In the genomic region with DNA sequence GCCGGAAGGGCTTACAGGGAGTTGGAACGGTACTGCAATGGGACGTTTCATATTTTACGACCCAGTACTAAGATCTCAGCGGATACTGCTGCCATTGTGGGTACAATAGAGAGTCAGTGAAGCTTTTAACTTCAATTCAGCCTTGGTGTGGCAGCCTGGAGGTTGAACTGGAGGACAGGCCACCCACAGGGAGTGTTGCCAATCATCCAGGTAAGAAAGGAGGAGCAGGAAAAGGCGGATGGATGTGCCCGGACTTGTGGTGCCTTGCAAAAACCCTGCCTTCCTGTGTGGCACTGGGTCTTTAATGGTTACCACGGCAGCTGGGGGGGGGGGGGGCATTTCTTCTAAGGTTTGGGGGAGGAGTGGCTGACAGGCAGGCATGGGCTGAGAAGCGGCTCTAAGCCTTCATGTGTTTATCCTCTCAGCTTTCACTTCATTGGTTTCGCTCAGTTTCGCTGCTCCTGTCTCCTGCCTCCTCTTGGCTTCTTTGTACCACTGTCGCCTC, we compare ENCODE assay signal across 13 mouse cellular contexts. TPM values are rescaled to one million over a fixed set of nuclear protein-coding genes. Genes with fewer than 3 reads are reported as not detected.
DNase-seq lines count a peak whose midpoint lies in the region; ATAC-seq lines count a peak whose summit lies in the region.
"Had no signal": no experiment of that assay in that cellular context is flagged by ENCODE, and none has a peak within 500 bp of the region (broad histone marks: within the 10 kb centered on the region; RNA-seq: fewer than 3 reads in every experiment).

No protein-coding gene starts in this region.

- no peak overlapping the region for H3K27ac ChIP-seq in heart, embryonic 10.5 days
- H3K27ac ChIP-seq in midbrain, embryonic 16.5 days (ENCODE audit: low read length): no peak overlapping the region
- H3K27ac ChIP-seq: stomach, embryonic 15.5 days had no signal

- peak; percentile 66; the same call in 1 of the 2 replicates for ATAC-seq in midbrain, embryonic 16.5 days

- peak overlapping the region; percentile 7; the same call in 1 of the 2 replicates for H3K4me2 ChIP-seq in midbrain, embryonic 16.5 days (ENCODE audit: low read length)
- H3K4me2 ChIP-seq: stomach, embryonic 15.5 days had no signal

- intact Hi-C loops in left cerebral cortex, postnatal 4 days (cut with DNase I): no loop called here

- H3K27me3 ChIP-seq in heart, embryonic 10.5 days (ENCODE audit: insufficient read depth, poor library complexity, severe bottlenecking): no peaks in the 10 kb centered on the region
- peaks cover 2% of the 10 kb centered on the region; the same call in 1 of the 2 replicates for H3K27me3 ChIP-seq in midbrain, embryonic 16.5 days (ENCODE audit: control insufficient read depth, insufficient read depth, low read depth, low read length)
- H3K27me3 ChIP-seq: stomach, embryonic 15.5 days had no signal

- WGBS in heart, embryonic 10.5 days: 46% methylated on average over 12 of the region's 12 CpGs
- WGBS in midbrain, embryonic 16.5 days: 10% methylated on average over 12 of the region's 12 CpGs

- H3K4me1 ChIP-seq in heart, embryonic 10.5 days: peaks cover 6% of the 10 kb centered on the region; the same call in 1 of the 2 replicates
- no peaks in the 10 kb centered on the region for H3K4me1 ChIP-seq in midbrain, embryonic 16.5 days (ENCODE audit: control insufficient read depth, insufficient read depth, low read length)
- H3K4me1 ChIP-seq: stomach, embryonic 15.5 days had no signal

- no peaks in the 10 kb centered on the region for H3K36me3 ChIP-seq in heart, embryonic 10.5 days
- no peaks in the 10 kb centered on the region for H3K36me3 ChIP-seq in midbrain, embryonic 16.5 days (ENCODE audit: control insufficient read depth, insufficient read depth, low read length)
- H3K36me3 ChIP-seq: stomach, embryonic 15.5 days had no signal

- H3K9ac ChIP-seq in midbrain, embryonic 16.5 days (ENCODE audit: low read depth, low read length): no peak overlapping the region
- H3K9ac ChIP-seq: stomach, embryonic 15.5 days had no signal

- H3K9me3 ChIP-seq in heart, embryonic 10.5 days: no peaks in the 10 kb centered on the region
- no peaks in the 10 kb centered on the region for H3K9me3 ChIP-seq in midbrain, embryonic 16.5 days (replicated peaks; ENCODE audit: control insufficient read depth, low read length, poor library complexity, severe bottlenecking)
- H3K9me3 ChIP-seq: stomach, embryonic 15.5 days had no signal

- peak; percentile 34 for DNase-seq in heart, adult 11 months
- DNase-seq in heart, embryonic 10.5 days (ENCODE audit: low spot score): no peak
- DNase-seq in ZHBTc4 (ENCODE audit: low read depth, low spot score): peak; percentile 57
- DNase-seq in forelimb bud, embryonic 11.5 days (ENCODE audit: low read depth, low spot score): peak; percentile 18
- DNase-seq in gastrocnemius, postnatal 25 days: no peak
- no peak for DNase-seq in cerebellum, postnatal 4 days (ENCODE audit: low spot score in 2 of 2)
- no peak for DNase-seq in left cerebral cortex, postnatal 4 days

- no peak overlapping the region for H3K4me3 ChIP-seq in heart, embryonic 10.5 days
- H3K4me3 ChIP-seq in midbrain, embryonic 16.5 days (ENCODE audit: low read depth, low read length): no peak overlapping the region
- H3K4me3 ChIP-seq: stomach, embryonic 15.5 days had no signal

RNA-seq across cellular contexts. Expression of gene A930009A15Rik, which starts 13.0 kb away (rescaled TPM):
- polyA plus RNA-seq in heart, embryonic 10.5 days (2016; fragmentation: Nextera tagmentation; extraction: Ambion mirVana): not detected in 2 replicates
- 0.21 and 0.43 TPM in 2 replicates for polyA plus RNA-seq in midbrain, embryonic 16.5 days (2015; fragmentation: Nextera tagmentation; extraction: Ambion mirVana)
- not detected for total RNA-seq in gastrocnemius, postnatal 25 days (2021)
- under 1 TPM in 1 of 2 experiments, not detected in 1; 0.66 TPM for total RNA-seq in left cerebral cortex, postnatal 4 days (2021)
- total RNA-seq: gastrocnemius, postnatal 4 days; hematopoietic stem cell, adult 5-6 weeks had no signal
- polyA plus RNA-seq: C2C12; liver, embryonic 16.5 days; stomach, embryonic 15.5 days had no signal

RNA-seq across cellular contexts. Expression of gene Lgr5, which starts 30.8 kb away (rescaled TPM):
- polyA plus RNA-seq in heart, embryonic 10.5 days (2016; fragmentation: Nextera tagmentation; extraction: Ambion mirVana): 0.76 and 4.0 TPM in 2 replicates
- polyA plus RNA-seq in midbrain, embryonic 16.5 days (2015; fragmentation: Nextera tagmentation; extraction: Ambion mirVana): 1.3 and 1.4 TPM in 2 replicates
- total RNA-seq in gastrocnemius, postnatal 25 days (2021): under 1 TPM in 1 of 2 experiments, not detected in 1; 0.35 TPM
- 1 to 10 TPM; 1.1 to 1.4 TPM for total RNA-seq in left cerebral cortex, postnatal 4 days (2021)

Comparison
In these comparisons a context has a peak if more than half of its experiments do, and no peak if none do; other contexts are left out.
1. DNase-seq: peak in heart, adult 11 months (single experiment), ZHBTc4 (single experiment) and forelimb bud, embryonic 11.5 days (single experiment); none in heart, embryonic 10.5 days (single experiment), gastrocnemius, postnatal 25 days (single experiment), cerebellum, postnatal 4 days (0 of 2) and left cerebral cortex, postnatal 4 days (single experiment).